Mouse (Mus musculus): Measurements from ENCODE around the gene Trpv4. TPM values are rescaled to one million over a fixed set of nuclear protein-coding genes. Genes with fewer than 3 reads are reported as not detected.

Trpv4 gene
- total RNA-seq, 2 experiments from 2014 or later = 5.0 to 6.4 TPM

DNA sequence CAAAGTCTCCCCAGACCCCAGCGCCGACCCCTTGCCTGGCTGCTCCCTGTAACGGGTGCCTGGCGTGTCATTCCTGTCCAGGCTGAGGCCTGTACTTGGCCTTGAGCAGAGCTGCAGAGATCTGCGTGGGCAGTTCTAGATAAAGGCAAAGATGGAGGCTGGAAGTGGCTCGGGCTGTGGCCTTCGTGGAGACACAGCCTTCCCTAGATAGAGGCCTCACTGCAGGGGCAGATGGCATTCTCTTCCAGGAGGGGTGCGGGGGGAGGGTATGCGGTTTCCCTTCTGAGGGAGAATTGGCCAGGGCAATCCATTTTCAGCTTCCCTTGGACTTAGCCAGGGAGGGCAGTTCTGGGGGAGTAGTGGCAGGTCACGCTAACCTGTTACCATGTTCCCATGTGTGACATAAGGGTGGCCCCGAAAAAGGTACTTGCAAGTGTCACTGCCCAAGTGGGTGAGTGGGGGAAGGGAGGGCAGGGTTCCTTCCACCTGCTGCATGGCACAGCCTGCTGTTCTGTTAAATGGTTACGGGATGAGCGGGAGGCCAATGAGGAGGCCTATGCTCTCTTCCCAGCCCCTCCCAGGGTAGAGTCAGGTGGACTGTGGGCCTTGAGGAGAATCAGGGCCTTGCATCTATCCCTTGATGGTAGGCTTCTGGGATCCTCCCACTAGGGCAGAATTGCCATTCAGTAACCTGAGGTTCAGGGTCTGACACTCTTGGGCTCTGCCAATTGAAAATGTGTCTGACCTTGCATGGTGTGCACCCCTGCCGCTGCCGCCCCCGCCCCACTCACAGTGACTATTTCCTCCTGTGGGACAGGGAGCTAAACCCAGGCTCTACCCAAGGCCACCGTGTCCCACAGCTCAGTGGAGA lies 67.9 kb downstream of the Trpv4 start:
- DNase-seq = no peak

DNA sequence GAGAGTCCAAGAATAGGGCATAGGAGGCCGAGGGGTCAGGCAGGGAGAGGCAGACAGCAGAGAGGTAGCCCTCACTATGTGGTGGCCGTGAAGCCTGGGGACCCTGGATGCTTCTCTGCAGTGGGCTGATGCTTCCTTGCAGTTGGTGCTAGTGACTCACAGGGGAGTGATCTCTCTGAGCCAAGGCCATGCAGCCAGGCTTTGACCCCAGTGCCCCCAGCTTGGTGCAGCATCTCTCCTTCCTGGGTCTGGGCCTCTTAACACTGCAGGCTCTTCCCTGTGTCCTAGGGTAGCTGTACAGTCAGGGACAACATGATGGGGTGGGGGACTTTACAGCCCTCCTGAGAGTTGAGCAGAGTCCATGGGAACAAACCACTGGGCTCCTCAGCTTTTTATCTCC lies 68.8 kb downstream of the Trpv4 start:
- no peak for DNase-seq

DNA sequence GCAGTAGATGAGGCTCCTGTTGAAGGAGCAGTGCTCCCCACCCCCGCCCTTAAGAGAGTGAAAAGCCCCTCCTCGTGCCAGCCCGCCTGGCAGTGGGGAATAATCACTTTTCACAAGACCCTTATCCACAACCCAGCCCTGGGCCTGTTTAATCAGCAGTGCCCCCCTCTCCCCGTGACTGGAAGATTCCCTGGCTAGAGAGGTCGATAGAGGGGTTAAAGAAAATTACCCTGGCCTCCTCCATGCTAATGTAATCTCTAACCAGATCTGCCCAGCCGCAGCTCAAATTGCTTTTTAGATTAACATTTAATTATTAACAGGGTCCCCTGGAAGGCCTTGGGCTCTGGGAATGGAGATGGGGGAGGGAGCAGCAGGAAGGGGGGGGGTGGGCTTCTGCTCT lies 69.2 kb downstream of the Trpv4 start:
- no peak for DNase-seq

DNA sequence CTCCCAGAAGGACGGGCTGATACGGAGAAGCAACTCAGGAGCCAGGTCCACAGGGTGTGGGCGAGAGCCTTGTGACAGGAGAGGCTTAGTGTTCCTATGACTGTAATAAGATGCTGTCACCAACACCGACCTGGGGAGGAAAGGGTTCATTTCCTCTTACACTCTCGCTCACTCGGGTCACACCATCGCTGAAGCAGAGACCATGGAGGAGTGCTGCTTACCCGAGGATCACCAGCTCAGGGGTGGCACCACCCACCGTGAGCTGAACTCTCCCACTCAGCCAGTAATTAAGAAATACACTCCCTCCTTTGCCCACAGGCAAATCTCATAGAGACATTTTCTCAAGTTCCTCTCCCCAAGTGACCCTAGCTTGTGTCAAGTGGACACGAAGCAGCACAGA lies 69.8 kb downstream of the Trpv4 start:
- DNase-seq = no peak

DNA sequence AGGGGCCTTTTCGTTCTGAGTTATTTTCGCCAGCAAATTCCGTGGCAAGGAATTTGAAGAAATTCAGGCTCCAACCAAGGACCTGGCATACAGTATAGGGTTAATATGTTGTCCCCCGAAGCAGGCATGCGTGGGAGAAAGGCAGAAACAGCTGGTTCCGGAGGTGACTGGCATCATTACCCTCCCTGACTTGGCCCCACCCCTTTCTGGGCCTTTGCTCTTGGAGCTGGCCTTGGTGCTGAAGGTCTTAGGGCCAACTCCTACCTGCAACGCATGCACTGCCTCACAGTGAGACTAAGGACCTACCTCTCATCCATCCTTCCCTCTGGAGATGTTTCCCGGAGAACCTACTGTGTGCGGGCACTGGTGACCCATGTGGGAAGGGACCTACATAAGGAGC lies 70.3 kb downstream of the Trpv4 start:
- DNase-seq = peak in 1 of 2 experiments; percentile 39

DNA sequence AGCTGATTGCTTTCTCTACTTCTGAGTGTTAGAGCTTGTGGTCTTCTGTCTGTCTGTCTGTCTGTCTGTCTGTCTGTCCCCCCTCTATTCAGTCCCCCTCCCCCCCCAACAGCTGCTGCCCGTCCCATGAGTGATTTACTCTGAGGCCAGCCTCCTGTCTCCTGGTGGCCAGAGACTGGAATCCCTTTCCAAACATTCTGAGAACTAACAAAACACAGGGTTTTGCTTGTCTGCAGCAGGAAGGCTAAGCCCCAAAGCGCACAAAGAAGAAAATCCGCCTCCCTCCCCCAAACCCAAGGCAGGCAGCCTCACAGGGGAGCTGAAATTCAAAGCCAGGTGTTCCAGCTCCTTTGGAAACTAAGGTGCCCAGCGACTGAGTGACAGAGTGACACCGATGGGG lies 72.5 kb downstream of the Trpv4 start:
- DNase-seq = no peak

DNA sequence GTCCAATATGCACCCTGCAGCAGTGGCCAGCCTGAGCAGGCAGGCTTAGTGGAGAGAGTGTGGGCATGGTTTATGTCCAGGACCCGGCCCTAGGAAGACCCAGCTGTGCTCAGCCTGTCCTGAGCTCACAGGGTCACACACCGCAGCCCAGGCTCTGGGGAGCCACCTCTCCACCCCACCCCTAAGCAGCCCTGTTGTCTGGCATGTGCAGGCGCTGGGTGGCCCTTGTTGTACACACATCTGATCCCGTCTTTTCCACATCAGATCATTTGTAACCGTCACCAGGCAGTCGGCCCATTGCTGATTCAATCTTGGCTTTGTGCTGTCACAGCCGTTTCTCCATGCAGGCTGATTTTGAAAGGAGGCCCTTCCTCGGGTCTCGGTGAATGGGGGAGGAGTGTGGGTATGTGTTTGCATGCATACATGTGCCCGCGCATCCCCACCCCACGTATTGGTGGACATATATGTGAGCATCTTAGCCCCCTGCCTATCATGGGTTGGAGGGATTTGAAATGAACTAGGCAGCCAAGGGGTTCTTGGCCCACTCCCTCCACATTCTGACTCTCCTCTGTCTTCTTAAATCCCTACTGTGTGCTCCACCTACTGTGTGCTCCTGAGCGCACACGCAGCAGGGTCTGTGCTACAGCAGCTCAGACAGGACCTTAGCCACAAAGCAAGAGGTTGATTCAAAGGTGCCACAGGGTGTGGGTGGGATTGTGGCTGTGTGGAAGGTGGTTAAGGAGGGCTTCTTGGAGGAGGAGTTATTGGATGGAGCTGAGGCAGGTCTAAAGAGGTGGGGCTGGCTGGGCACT lies 73.7 kb downstream of the Trpv4 start:
- DNase-seq = no peak

DNA sequence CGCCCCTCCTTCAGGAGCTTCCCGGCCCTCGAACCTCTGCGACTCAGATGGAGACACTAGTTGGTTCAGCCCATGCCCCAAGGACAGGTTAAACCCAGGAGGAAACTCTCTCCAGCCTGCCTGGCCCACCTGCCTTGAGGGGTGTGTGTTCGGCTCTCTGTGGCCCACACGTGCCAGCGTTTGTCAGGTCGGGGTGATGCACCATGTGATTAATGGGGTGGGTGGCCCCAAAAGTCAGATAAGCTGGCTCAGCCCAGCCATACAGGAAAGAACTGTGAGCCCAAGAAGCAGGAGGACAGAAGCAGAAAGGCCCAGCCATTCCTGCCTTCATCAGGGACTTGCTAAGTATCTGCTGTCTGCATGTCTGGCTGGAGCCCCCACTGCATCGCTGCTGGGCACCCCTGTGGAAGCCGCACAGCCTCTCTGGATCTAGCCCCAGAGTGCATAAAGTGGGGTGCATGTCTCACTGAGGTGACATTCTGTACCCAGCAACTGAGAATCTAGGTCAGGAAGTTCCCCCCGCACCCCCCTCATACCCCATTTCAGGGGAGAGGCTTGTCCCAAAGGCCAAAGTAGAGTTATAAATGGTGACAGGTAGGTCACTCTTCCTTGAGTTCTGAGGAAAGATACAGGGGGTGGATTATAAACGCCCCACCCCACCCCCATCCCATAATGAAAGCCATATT lies 74.6 kb downstream of the Trpv4 start:
- DNase-seq = no peak

DNA sequence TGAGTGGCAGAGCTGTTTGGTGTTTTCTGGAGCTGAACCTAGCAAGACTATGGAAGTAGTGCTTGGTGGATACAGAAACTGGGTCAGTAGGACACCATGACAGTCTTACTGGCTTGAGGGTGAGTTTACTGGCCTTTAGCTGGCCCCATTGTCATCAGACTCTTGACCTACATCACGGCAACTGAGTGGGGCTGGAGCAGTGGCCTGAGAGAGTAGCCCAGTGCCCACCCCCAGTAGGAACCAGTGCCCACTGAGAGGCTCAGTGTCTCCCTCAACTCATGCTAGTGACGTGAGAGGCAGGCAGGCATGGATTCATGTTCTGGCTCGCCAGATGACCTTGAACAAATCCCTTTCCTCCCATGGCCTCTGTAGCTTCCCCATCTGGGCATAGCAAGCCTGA lies 75.2 kb downstream of the Trpv4 start:
- no peak for DNase-seq

DNA sequence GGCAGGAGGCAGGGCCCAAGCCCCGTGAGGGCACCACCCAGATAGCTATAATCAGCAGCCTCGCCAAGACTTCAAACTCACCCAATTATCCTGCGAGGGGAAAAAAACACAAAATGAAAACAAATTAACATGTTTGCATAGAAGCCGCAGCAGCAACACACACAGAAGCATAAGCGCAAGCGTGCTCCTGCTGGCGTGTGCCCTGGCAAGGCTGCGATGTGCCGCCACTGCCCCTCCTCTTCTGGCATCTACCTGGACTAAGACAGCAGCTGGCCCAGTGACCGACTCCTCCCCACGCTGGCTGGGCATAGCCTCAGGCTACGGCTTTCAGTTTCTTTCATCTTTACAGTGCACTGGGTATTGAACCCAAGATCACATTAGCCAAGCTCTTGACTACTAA lies 76.7 kb downstream of the Trpv4 start:
- peak in 1 of 2 experiments; percentile 70 for DNase-seq

DNA sequence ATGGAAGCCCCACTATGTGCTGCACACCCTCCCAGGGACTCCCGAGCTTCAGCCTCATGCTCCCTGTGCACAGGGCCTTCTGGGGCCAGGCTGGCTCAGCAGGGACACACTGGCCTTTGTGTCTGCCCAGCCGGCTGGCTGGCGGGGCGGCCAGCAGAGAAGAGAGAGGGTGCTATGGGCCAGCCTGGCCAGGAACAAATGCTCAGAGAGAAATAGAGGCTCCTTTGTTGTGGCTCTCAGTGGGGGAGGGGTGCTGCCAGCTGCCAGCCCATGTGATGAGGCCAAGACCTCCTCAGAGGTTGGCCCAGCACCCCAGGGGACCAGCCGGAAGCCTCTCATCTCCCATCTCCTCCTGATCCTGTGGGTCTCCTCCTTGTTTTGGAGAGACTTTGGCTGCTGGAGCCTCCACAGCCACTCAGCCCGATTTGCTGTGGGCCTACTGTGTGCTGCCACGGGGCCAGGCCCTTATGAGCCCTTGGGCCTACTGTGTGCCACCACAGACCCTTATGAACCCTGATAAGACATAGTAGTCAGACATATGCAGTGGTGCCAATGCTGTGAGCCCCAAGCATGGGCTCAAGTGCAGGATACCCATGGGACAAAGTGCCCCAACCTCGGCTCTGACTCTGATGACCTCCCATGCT lies 78.4 kb downstream of the Trpv4 start:
- DNase-seq = no peak

DNA sequence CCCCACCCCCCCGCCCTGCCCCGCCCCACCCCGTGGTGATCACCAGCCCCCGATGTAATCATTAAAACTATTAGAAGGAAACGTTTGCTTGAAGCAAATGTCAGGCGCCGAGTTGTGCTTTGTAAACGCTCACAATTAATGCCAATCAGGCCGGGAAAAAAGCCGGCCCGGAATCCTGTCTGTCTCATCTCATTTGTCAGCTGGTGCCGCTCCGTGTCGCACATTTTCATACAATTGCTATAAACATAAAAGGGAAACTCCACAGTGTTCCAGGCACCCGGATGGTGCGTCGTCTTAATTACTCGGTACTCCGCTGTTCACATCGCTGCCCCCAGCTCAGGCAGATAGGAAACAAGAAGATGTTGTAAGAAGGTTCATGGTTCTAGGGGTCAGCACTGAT lies 79.9 kb downstream of the Trpv4 start:
- no peak for DNase-seq

DNA sequence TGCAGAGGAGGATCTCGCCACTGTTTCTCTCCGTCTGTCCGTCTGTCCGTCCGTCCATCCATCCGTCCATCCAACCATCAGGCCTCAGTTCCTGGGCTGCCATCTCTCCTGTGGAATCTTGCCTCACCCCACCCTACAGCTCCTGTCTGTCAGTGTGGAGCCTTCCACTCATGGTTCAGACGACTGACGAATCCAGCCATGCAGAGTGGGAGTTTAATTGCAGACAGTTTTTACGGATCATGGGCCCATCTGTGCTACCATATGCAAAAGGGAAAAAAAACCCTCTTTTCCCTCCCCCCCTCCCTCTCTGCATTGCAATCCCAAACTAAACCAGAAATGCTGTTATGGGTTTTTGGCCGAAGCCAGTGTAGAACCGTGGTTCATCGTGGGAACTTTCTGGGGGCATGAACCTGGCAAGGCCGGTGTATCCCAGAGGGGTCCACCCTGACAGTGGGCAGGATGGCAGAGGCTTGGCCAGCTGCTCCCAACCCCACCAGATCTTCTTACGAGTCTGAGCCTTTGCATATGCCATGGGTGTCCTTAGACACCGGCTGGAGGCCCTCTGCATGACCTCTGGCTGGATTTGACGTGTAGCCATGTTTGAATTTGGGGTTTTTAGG lies 82.1 kb downstream of the Trpv4 start:
- DNase-seq = no peak

DNA sequence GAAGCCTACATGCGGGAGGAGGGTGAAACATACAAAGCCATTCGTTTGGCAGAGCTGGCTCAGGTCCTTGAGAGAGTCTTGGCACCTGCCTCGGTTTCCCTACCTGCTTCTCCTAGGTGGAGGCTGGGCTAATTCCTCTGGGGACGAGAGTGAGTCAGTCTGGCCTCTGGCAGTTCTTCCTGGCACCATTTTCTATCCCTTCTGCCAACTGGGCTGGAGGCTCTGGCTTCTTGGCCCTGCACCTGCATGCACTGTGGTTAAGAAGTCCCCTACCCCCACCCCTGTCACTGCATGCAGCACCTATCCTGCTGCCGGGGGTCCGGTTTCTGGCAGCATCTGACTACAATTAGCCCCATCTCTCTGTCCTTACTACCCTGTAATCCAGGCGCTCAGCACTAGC lies 82.7 kb downstream of the Trpv4 start:
- peak; percentile 64 to 76 for DNase-seq

DNA sequence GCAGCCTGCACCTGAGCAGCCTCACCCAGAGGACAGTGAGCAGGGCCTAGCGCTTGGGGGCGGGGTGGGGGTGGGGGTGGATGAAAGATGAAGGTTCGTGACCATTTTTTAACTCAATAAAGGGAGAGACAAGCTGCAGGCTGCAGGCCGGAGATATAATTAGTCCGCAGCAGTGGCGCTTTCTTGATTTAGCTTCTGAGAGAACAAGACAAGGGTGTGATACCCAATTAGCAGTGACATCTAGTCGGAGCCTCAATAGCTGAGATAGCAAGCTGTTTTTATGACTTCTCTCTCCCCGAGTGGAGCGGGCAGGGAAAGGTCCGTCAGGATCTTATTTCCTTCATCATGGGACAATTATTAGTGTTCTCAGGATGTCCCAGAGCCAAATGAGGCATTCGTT lies 83.2 kb downstream of the Trpv4 start:
- DNase-seq = no peak

DNA sequence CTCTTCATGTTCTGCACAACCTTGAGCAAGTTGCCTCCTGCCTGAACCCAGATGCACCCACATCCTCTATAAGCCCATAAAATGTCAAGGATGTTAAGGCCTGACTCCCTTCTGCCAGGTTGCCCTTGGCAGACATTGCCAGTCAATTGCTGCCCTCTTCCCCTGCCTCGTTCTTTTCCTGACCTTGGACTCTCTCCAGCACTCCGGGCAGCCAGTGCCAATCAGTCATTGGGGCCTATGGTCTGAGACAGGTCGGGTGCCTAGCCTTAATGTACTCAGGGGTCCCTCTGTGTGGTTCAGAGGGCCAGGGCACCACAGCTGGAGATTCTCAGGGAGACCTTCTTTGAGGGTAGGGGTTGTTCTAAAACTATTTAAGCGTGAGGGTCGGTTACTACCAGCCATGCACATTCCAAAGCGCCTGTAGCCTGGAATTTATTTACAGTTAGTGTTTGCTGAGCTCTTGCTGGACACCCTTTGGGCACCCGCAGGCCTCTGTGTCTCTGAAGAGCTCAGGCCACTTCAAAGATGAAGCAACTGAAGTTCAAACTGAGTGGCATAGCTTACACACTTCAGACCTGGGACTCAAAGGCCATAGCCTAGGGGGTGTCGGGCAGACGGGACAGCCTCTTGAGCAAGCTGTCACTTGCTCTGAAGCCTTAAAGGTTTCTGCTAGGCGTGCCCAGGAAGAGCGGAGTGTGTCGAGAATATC lies 84.1 kb downstream of the Trpv4 start:
- DNase-seq = no peak

DNA sequence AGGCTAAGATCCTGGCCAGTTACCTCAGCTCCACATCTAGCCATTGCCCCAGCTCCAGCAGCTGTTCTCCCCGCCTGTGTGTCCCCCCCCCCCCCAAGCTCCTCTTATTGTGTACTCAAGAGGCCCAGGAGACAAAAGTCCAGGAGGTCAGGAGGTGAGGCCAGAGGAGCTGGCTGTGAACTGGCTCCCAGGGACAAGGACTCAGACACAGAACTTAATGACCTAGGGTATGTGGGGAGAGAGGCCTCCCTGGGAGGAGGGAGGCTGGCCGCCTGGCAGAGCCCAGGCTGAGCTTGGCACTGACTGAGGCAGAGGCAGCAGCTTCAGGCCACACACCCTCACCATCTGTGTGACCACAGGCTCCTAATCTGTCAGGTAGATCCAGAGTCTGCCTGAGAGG lies 85.2 kb downstream of the Trpv4 start:
- DNase-seq = peak in 1 of 2 experiments; percentile 32

Data from heart, adult 18-20 months (tissue).